Mouse (Mus musculus): ENCODE measurements around the gene Kmo. TPM values are rescaled to one million over a fixed set of nuclear protein-coding genes. Genes with fewer than 3 reads are reported as not detected.

Gene Kmo
- polyA plus RNA-seq, 1 experiment from 2014 or later, result 0.51 TPM

- Histone ChIP-seq H3K9me3 (no peaks in the 10 kb centered on the region), H3K27me3 (no peaks in the 10 kb centered on the region), H3K4me3 (no peak overlapping the region), H3K4me1 (no peaks in the 10 kb centered on the region), H3K27ac (no peak overlapping the region), H3K4me2 (replicated peaks) (no peak overlapping the region), H3K9ac (no peak overlapping the region), H3K36me3 (no peaks in the 10 kb centered on the region)
- WGBS, result 58% methylated on average over 7 of the region's 7 CpGs
- no peak for ATAC-seq (ENCODE audit: insufficient number of reproducible peaks, insufficient read depth, low FRiP score, low TSS enrichment)
Measured at GRCm38 (mm10) chr1:175637677-175638076, 17.5 kb downstream of the Kmo start.

DNA sequence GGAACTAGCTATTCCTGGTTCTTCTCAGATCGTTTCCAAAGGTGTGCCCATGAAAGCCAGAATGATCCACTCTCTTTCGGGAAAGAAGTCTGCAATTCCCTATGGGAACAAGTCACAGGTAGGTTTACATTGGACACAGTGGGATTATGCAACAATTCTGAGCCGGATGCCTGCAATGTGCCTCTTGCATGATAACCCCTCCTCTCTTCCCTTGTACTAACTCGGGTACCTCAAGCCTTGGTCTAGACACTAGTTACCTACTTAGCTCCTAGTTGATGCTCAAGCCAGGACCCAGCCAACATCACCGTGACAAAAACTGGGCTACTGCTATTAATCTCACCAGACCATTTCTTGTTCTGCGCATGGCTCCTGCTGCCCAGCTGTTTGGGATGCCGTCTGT lies 18.9 kb downstream of the Kmo start:
- Histone ChIP-seq H3K27ac (no peak overlapping the region), H3K4me2 (replicated peaks) (no peak overlapping the region), H3K4me3 (no peak overlapping the region), H3K36me3 (no peaks in the 10 kb centered on the region), H3K27me3 (no peaks in the 10 kb centered on the region), H3K9ac (no peak overlapping the region), H3K9me3 (no peaks in the 10 kb centered on the region), H3K4me1 (no peaks in the 10 kb centered on the region)
- no peak for ATAC-seq (ENCODE audit: insufficient number of reproducible peaks, insufficient read depth, low FRiP score, low TSS enrichment)
- 76% methylated on average over 7 of the region's 7 CpGs for WGBS

- Histone ChIP-seq H3K9me3 (no peaks in the 10 kb centered on the region), H3K9ac (no peak overlapping the region), H3K4me3 (no peak overlapping the region), H3K27me3 (no peaks in the 10 kb centered on the region), H3K4me1 (no peaks in the 10 kb centered on the region), H3K36me3 (no peaks in the 10 kb centered on the region), H3K4me2 (replicated peaks) (no peak overlapping the region), H3K27ac (no peak overlapping the region)
- no peak for ATAC-seq (ENCODE audit: insufficient number of reproducible peaks, insufficient read depth, low FRiP score, low TSS enrichment)
- WGBS, result 89% methylated on average over 6 of the region's 6 CpGs
Measured at GRCm38 (mm10) chr1:175640435-175641150, 20.4 kb downstream of the Kmo start.

- Histone ChIP-seq H3K4me3 (no peak overlapping the region), H3K9ac (no peak overlapping the region), H3K9me3 (no peaks in the 10 kb centered on the region), H3K36me3 (no peaks in the 10 kb centered on the region), H3K4me1 (no peaks in the 10 kb centered on the region), H3K4me2 (replicated peaks) (no peak overlapping the region), H3K27ac (no peak overlapping the region), H3K27me3 (no peaks in the 10 kb centered on the region)
- ATAC-seq (ENCODE audit: insufficient number of reproducible peaks, insufficient read depth, low FRiP score, low TSS enrichment), result no peak
- 76% methylated on average over 5 of the region's 5 CpGs for whole genome bisulfite sequencing
Measured at GRCm38 (mm10) chr1:175643496-175644265, 23.5 kb downstream of the Kmo start.

- H3K4me1 ChIP-seq, result no peaks in the 10 kb centered on the region
- H3K9me3 ChIP-seq, result no peaks in the 10 kb centered on the region
- no peak for ATAC-seq (ENCODE audit: insufficient number of reproducible peaks, insufficient read depth, low FRiP score, low TSS enrichment)
- 64% methylated on average over 9 of the region's 9 CpGs for WGBS
- H3K9ac ChIP-seq, result no peak overlapping the region
- H3K27me3 ChIP-seq, result no peaks in the 10 kb centered on the region
- no peak overlapping the region for H3K4me3 ChIP-seq
- no peak overlapping the region for H3K27ac ChIP-seq
- H3K36me3 ChIP-seq, result no peaks in the 10 kb centered on the region
- no peak overlapping the region for H3K4me2 ChIP-seq (replicated peaks)
Measured at GRCm38 (mm10) chr1:175646952-175647351, 26.8 kb downstream of the Kmo start.

GRCm38 (mm10) chr1:175648615-175649014 lies 28.4 kb downstream of the Kmo start:
- Histone ChIP-seq H3K9me3 (no peaks in the 10 kb centered on the region), H3K9ac (no peak overlapping the region), H3K27me3 (no peaks in the 10 kb centered on the region), H3K4me1 (no peaks in the 10 kb centered on the region), H3K4me2 (replicated peaks) (no peak overlapping the region), H3K36me3 (no peaks in the 10 kb centered on the region), H3K27ac (no peak overlapping the region), H3K4me3 (no peak overlapping the region)
- 94% methylated on average over 4 of the region's 4 CpGs for WGBS
- no peak for ATAC-seq (ENCODE audit: insufficient number of reproducible peaks, insufficient read depth, low FRiP score, low TSS enrichment)

DNA sequence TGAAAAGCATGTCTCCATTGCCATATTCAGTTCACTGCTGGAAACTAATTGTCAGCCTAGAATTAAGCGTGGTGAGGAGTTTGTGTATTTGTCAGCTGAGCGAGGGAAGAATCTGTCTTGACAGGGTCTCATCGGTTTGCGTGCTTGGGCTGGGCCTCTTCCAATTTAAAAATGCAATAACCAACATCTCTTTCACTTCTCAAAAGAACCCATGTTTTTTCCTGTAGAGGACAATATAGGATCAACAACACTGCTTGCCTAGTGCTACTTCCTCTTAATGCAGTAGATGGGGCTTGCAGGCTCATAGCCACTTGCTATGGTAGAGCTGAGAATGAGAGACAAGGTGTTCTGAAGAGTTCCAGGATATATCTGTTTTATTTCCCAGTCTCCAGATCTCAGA lies 39.7 kb downstream of the Kmo start:
- Histone ChIP-seq H3K36me3 (no peaks in the 10 kb centered on the region), H3K4me2 (replicated peaks) (no peak overlapping the region), H3K4me1 (no peaks in the 10 kb centered on the region), H3K9ac (no peak overlapping the region), H3K27ac (no peak overlapping the region), H3K27me3 (no peaks in the 10 kb centered on the region), H3K9me3 (no peaks in the 10 kb centered on the region), H3K4me3 (no peak overlapping the region)
- WGBS, result 89% methylated on average over 4 of the region's 4 CpGs
- ATAC-seq (ENCODE audit: insufficient number of reproducible peaks, insufficient read depth, low FRiP score, low TSS enrichment), result no peak

DNA sequence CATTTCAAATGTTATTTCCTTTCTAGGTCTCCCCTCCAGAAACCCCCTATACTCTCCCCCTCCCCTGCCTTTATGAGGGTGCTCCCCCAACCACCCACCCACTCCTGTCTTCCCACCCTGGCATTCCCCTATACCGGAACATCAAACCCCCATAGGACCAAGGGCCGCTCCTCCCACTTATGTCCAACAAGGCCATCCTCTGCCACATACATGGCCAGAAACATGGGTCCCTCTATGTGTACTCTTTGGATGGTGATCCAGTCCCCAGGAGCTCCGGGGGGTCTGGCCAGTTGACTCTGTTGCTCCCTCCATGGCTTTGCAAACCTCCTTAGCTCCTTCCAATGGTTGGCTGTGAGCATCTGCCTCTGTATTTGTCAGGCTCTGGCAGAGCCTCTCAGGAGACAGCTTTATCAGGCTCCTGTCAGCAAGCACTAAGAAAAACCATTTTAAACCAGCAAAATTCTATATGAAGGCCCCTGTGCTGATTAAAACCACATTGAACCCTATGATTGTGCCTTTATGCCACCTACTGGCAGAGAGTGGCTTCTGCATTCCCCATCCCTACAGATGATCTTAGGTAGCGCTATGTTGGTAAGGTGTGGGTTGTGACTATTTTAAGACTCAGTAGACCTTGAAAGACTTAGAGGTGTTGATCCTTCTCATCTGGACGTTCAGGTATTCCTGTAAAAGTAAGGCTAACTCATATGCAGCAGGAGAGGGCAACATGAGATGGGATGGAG lies 48.7 kb downstream of the Kmo start:
- Histone ChIP-seq H3K27me3 (no peaks in the 10 kb centered on the region), H3K9ac (no peak overlapping the region), H3K4me1 (peaks cover 5% of the 10 kb centered on the region; the same call in 1 of the 2 replicates), H3K27ac (no peak overlapping the region), H3K36me3 (no peaks in the 10 kb centered on the region), H3K4me2 (replicated peaks) (no peak overlapping the region), H3K4me3 (no peak overlapping the region), H3K9me3 (no peaks in the 10 kb centered on the region)
- 78% methylated on average over 5 of the region's 5 CpGs for WGBS
- ATAC-seq (ENCODE audit: insufficient number of reproducible peaks, insufficient read depth, low FRiP score, low TSS enrichment), result no peak

DNA sequence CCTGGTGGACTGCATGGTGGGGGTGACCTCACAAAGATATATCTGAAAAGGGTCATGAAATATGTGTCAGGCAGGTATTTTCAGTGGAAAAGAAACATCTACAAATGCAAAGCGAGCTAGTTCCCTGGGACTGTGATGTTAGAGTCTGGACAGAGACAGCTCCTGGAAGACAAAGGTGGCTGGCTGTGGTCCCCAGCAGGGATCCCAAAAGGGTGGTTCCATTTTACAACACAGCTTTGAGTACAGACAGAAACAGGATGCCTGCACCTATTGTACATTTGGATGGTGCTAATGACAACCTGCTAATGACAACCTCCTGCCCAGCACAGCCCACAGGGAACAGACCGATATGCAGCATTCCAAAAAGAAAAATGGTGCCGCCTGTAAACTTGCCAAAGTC lies 49.3 kb downstream of the Kmo start:
- no peak for ATAC-seq (ENCODE audit: insufficient number of reproducible peaks, insufficient read depth, low FRiP score, low TSS enrichment)
- H3K4me1 ChIP-seq, result peaks cover 5% of the 10 kb centered on the region; the same call in 1 of the 2 replicates
- no peak overlapping the region for H3K27ac ChIP-seq
- H3K4me3 ChIP-seq, result no peak overlapping the region
- H3K4me2 ChIP-seq (replicated peaks), result no peak overlapping the region
- no peaks in the 10 kb centered on the region for H3K27me3 ChIP-seq
- WGBS, result 79% methylated on average over 3 of the region's 3 CpGs
- no peaks in the 10 kb centered on the region for H3K36me3 ChIP-seq
- H3K9ac ChIP-seq, result no peak overlapping the region
- no peaks in the 10 kb centered on the region for H3K9me3 ChIP-seq

DNA sequence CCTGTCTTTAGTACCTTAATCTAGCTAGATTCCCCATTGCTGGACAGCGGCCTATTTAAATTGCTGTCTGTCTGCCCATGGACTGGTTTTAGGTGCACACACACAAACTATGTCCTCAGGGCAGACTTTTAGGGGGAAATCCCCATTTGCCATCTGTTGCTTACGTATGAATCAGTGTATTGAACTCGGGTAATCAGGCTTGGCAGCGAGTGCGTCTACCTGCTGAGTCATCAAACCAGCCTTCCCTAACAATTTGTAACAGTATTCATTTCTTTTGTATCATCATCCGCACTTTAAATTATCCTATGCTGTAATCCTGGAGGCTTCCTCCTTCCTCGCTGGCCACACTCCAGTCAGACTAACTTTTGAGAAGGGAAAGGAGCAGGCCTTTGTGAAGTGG lies 49.9 kb downstream of the Kmo start:
- no peak for ATAC-seq (ENCODE audit: insufficient number of reproducible peaks, insufficient read depth, low FRiP score, low TSS enrichment)

GRCm38 (mm10) chr1:175671626-175672025 lies 51.4 kb downstream of the Kmo start:
- Histone ChIP-seq H3K4me2 (replicated peaks) (no peak overlapping the region), H3K27me3 (no peaks in the 10 kb centered on the region), H3K27ac (no peak overlapping the region), H3K9ac (no peak overlapping the region), H3K4me1 (no peaks in the 10 kb centered on the region), H3K9me3 (no peaks in the 10 kb centered on the region), H3K4me3 (no peak overlapping the region), H3K36me3 (no peaks in the 10 kb centered on the region)
- WGBS, result 40% methylated on average over 1 of the region's 1 CpGs
- no peak for ATAC-seq (ENCODE audit: insufficient number of reproducible peaks, insufficient read depth, low FRiP score, low TSS enrichment)

More for the DNA sequence above, 49.9 kb downstream of the Kmo start:
- Histone ChIP-seq H3K9me3 (no peaks in the 10 kb centered on the region), H3K9ac (no peak overlapping the region), H3K4me1 (peaks cover 5% of the 10 kb centered on the region; the same call in 1 of the 2 replicates), H3K4me3 (no peak overlapping the region), H3K27me3 (no peaks in the 10 kb centered on the region), H3K4me2 (replicated peaks) (no peak overlapping the region), H3K27ac (no peak overlapping the region), H3K36me3 (no peaks in the 10 kb centered on the region)
- WGBS, result 68% methylated on average over 7 of the region's 7 CpGs
